Mouse (Mus musculus): ENCODE measurements around the gene Cypt14.
"Not testable (repeated sequence)": the region's sequence is repeated elsewhere in the genome, so short reads cannot be mapped to it uniquely, and the experiment has no call there.

Cypt14 gene

DNA sequence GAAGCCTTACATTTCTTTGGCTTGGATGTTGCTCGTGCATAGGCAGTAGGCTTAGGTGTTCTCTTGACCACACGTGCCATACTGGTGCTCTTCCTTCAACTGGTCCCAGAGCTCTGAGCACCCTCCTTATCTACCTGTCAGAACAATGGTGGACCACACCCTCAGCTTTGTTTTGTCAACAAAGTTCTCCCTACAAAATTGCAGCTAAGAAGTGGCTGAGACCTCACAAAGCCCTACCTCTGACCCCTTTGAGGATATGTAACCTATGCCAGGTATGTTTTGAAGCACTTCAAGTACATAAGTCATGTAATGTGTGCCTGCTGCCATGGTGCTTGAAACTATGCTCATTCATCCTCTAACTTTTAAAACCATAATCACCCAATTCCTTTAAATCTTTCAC lies at the start of gene Cypt14:
Gene Cypt14, minus strand, starts transcription at position 101 of the 400 bp plus-strand sequence.
- DNase-seq (ENCODE audit: low spot score) = not testable (repeated sequence)
